Mouse (Mus musculus): ENCODE results near the gene Lrrc3.
"Not testable (repeated sequence)": the region's sequence is repeated elsewhere in the genome, so short reads cannot be mapped to it uniquely, and the experiment has no call there.

Gene Lrrc3

DNA sequence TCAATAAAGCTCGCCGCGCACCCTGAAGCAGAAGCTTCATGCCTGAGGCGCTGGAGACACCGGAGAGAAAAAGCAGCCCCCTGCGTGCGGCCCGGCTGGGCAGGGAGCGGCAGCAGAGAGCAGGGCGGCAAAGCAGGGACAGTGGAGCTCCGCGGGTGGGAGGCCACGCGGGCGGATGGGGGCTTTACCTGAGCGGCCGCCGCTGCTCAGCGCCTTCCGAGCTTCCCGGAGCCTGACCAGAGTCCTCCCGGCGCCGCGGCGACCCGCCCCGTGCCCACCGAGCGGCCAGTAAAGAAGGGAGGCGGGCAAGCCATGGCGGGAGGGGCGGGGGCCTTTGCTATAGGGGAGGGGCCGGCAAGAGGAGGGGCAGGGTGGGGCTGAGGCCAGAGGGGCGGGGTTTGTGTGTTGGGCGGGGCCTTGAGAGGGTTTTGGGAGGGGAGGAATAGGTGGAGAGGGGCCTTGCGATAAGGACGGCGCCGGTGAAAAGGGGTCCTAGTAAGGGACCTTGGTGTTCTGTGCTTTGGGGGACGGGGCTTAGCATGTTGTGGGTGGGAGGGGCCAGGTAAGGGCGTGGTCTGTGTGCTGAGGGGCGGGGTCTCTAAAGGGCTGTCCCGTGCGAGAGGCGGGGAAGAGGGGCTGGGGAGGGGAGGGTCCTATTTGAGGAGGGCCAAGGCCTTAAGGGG, at the start of gene Lrrc3:
Gene Lrrc3, minus strand, starts transcription at position 326 of the 683 bp plus-strand sequence.
- DNase-seq (ENCODE audit: low read depth) = peak; percentile 33

DNA sequence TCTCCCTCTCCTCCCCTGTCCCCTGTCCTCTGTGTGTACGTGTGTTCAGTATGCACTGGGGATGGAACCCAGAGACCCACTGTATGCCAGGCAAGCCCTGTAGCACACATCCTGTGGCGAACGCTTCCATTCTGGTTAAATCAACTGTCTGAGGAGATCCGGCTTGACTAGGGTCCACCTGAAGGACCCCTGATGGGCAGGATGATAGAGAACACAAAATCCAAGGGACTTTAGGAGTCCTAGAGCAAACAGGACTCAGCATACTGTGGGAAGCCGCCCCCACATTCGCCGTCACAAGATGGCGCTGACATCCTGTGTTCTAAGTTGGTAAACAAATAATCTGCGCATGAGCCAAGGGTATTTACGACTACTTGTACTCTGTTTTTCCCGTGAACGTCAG, 48.1 kb upstream of the Lrrc3 start:
- DNase-seq (ENCODE audit: low read depth) = not testable (repeated sequence)

DNA sequence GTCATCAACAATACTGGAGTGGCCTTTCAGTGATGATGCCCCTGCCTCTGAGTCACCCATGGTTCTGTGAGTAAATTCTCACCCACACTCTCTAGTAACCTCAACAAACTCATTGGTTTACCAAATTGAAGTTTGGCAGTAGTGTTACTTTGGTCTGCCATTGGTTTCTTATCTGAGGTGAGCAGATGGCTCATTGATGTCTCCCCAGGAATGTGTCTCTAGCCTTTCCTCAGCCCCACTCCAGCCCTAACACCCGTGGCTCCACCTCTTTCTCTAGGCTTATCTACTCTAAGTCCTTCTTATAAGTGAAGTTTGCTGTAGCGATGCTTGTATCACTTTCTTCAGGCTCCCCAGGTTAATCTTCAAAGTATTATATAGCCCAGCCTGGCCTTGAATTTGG, 37.3 kb upstream of the Lrrc3 start:
- no peak for DNase-seq (ENCODE audit: low read depth)

DNA sequence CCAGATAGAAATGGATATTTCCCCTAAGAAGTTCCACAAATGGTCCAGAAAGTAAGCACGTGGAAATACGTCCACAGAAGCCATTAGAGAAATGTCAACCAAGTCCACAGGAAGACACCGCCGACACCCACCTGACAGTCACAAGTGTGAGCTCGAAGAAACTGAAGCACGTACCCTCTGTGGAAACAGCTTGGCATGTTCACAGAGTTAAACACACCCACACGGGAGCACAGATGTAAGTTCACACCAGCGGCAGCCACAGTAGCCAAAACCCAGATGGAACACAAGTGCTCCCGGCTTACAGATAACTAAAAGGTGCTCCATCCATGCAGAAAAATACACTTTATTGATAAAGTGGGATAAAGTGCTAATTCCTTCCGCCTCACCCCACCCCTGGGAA, 25.0 kb upstream of the Lrrc3 start:
- DNase-seq (ENCODE audit: low read depth) = no peak

DNA sequence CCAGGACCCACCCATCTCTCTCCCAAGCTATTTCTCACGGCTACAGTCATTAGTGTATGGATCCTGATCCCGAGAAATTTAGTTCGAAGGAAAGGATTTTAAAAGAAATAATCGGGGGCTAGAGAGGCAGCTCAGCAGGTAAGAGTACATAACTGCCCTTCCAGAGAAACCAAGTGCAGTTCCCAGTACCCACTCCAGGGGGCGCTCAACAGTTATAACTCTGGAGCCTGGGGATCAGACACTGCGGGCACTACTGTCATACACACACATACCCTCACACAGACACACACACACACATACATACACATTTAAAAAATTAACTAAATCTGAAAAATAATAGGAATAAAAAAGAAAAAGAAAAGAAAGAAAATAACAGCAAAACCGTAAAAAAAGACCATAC, 23.8 kb upstream of the Lrrc3 start:
- DNase-seq (ENCODE audit: low read depth) = peak; percentile 39

DNA sequence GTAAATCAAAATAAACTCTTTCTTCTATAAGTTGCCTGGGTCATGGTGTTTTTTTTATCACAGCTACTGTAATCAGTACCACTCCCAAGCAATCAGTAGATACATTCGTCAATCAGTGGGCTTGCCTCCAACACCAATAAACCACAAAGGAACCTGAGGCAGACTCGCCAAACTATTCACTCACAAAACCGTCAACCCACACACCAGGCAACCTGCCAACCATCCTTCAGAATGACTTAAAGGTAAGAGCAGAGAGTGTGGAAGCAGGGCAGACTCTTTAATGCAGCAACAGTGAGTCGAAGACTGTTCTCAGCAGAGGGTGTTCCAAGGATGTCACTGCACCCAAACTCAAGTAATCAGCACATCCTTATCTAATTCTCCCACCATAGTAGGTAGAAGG, 20.3 kb upstream of the Lrrc3 start:
- no peak for DNase-seq (ENCODE audit: low read depth)

DNA sequence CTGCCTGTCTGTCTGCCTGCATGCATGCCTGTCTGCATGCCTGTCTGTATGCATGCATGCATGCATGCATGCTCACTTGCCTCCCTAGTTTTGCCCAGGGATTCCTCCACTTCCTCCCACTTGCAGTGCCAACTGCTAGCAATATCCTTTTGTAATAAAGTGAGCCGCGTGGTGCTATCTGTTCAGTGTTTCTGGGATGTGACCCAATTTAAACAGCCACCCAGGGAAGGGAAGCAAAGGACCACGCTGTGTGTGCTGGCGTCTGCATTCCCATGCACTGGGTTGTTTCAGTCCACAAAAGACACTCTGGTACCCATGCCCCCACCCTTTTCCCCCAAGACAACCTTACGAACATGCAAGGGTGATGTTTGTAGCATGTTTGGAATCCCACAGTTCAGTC, 18.7 kb upstream of the Lrrc3 start:
- DNase-seq (ENCODE audit: low read depth) = no peak

DNA sequence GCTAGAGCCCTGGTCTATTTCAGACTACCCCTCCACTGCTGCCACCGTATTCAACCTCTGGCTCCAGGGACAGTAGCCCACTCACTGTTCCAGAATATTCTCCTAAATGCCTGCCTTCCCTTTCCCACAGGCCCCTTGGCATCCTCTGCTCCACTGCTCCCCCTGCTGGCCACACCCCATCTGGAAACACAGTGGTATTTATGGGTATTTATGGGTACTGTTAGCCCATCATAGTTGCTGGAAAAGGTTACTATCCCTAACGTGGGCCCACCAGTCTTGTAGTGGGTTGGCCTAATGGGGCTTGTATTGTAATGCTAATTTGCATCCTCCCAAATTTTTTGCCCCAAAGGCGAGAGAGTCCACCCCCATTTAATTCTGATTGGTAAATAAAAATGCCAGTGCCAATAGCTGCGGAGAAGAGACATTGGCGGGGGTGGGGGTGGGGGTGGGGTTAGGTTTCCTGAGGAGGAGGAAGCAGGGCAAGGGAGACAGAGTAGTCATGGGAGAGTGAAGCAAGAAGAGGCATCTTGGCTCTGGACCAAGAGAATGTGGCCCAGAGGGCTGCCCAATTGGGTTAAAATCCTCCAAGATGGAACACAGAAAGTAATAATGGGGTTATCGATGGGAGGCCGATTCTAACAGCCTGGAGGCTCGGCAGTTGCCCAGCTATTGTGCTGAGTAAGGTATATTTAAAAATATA, 14.4 kb upstream of the Lrrc3 start:
- DNase-seq (ENCODE audit: low read depth) = peak; percentile 28

DNA sequence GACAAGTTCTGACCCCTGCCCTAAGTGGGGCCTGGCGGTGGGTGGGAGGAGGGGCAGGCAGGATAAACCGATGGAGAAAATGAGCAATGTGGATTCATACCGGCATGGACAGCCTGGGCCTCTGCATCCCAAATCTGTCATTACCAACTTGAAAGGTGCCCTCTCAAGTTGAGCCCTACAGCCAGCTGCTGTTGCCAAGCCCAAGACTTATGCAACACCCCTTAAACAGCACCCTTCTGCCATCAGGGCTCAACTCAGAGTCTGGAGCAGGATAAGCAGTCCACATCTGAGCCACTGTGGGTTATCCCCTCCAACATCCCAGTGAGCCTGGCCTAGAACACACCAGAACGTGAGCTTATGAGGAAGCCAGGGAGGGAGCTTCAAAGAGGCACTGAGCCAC, 11.0 kb upstream of the Lrrc3 start:
- no peak for DNase-seq (ENCODE audit: low read depth)

DNA sequence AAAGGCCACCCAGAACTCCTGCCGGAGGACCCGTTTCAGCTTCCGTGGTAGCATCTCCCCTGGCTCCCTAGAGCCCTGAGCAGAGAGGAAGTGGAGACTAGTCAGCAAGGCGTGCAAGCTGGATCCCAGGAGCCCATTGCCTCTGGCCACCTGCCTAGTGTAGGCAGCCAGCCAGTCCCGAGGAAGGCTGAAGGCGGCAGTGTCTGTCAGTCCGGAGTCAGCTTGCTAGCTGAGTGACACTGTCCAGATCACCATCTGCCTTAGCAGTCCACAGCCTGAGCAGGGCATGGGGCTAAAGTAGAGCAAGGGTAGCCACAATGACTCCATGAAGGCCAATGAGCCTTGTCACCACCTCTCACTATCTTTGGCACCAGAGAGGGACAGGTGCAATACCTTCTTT, 10.3 kb upstream of the Lrrc3 start:
- DNase-seq (ENCODE audit: low read depth) = no peak

DNA sequence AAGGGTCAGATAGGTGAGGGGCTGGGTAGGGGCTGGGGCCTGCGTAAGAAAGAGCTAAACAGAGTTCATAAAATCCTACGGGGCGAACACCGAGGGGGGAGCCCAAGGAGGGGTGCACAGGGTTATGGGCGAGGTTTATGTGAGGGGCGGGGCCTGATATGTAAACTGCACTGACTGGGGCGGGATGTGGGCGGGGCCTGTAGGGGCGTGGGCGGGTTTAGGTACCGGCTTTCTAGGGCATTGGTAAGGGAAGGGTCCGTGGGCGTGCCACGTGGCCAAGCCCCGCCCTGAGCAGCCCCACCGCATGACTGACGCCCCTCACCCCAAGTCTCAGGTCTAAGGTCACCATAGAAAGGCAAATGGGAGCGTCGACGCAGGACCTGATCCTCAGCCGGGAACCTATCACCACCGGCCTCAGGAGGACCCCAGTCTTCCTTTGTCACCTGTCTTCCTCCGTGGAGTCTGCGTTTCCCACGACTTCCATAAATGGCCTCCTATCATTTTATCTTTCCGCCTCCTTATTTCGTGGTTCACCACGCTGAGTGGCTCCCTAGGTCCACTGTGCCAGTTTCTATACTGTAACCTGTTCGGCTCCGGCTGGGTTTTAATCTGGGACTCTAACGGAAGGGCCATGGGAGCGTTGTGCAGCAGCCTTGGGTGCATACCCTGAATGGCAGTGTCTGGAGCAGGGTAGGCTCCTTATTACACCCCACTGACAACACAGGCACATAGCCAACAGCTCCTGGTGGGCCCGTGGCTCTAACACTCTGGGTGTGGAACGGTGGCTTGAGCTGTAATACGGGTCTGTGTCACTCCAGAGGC, 769 bp upstream of the Lrrc3 start:
- DNase-seq (ENCODE audit: low read depth) = peak; percentile 43

DNA sequence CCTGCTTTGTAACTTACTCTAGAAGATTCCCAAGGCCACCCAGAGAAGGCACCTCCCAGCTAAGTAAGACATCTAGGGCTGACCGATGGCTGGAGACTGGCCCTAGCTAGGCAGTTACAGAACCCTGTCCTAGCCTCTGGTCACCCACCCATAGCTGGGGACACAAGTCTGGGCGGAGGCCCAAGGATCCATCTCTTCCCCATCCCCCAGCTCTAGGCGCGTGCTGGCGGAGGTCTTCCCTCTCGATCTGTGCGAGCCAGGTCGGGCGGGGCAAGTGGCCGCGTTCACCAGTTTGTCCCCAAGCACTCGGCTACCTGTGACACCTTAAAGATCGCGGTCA, 495 bp downstream of the Lrrc3 start:
- DNase-seq (ENCODE audit: low read depth) = no peak

DNA sequence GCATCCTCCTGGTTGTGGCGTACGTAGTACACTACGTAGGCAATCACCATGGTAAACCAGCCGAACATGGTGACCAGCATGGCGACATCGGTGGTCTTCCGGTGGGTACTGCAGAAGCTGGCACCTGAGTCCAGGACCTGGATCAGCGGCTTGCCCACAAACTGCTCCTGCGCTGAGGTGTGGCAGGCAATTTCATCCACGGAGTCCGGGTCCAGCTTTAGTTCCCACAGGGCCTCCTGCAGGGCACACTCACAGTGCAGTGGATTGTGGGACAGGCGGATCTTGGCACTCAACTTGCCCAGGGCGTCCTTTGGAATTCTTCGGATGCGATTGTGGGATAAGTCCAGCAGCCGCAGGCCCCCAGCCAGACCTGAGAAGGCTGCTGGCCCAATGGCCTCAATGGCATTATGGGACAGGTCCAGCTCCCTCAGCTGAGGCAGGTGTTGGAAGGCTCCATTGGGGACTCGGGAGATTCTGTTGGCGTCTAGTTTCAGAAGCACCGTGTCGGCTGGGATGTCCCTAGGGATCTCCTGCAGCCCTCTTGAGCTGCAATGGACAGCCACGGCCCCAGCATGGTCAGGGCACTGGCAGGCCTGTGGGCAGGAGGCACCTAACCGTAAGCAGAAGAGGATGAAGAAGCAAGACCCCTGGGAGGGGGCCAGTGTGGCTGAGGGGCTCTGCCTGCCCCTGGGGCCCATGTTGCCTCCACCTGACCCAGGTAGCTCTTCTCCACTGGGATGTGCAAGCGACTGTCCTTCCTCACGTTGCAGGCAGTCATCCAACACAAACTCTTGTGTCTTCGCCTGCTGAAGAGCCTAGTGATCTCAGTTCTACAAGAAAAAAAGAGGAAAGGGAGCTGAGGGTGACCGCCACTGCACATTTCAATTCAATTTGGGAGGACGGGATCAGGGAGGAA, 1.2 kb downstream of the Lrrc3 start:
- no peak for DNase-seq (ENCODE audit: low read depth)

DNA sequence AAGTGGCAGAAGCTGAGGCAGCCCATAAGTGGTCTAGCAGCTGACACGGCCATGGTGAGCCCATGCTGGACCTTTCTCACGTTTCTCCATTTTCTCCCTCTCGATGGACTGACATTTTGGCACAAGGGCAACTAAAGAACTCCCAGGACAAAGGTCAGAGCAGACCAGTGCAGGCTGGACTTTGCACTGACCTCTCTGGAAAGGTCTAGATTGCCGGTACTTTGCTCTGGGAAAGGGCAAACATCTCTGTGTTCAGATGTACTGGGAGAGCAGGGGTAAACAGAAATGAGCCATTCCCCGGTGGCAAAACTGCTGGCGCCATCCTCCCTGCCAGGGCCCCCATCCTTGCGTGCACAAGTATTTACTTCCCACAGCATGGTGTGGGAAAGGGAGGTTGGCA, 2.2 kb downstream of the Lrrc3 start:
- no peak for DNase-seq (ENCODE audit: low read depth)

DNA sequence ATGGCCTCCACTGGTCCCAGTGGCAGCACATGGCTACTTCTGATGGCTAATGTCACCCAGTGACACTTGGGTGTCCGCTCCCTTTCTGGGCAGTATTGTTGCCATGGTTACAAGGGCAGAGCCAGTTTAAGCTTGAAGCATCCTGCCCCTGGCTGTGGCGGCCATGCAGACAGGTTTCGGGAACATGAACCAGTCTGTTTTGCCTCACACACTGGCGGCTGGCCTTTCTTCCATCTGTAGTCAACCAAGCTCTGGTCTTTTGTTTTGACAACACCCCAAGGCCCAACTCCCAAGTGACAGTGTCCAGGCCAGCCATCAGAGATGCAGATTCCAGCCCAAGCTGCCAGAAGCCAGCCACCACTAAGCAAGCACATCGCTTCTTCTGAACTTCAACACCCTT, 6.8 kb downstream of the Lrrc3 start:
- DNase-seq (ENCODE audit: low read depth) = no peak

DNA sequence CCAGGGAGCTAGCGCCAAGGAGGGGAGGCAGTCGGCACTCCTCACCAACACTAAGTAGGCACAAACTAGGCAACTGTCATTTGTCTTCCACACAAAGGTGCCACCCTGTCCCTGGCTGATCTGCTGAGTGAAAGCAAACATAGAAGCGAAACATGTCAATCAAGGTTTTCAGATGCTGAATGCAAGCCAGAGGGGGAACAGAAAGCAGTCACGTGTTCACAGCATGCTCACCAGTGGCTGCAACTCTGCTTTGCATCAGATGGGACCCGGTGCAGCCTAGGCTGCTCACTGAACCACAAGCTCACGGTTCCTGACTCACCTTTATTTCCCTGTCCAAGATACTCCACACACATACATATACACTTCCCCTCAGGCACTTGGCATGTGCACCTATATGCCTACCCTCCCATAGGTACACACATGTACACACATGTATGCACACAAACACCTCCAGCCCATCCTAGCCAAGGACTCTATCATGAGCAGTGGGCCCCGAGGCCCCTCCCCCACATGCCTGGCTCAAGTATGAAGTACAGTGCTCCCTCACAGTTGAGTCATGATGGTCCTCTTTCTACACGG, 11.3 kb downstream of the Lrrc3 start:
- DNase-seq (ENCODE audit: low read depth) = no peak

DNA sequence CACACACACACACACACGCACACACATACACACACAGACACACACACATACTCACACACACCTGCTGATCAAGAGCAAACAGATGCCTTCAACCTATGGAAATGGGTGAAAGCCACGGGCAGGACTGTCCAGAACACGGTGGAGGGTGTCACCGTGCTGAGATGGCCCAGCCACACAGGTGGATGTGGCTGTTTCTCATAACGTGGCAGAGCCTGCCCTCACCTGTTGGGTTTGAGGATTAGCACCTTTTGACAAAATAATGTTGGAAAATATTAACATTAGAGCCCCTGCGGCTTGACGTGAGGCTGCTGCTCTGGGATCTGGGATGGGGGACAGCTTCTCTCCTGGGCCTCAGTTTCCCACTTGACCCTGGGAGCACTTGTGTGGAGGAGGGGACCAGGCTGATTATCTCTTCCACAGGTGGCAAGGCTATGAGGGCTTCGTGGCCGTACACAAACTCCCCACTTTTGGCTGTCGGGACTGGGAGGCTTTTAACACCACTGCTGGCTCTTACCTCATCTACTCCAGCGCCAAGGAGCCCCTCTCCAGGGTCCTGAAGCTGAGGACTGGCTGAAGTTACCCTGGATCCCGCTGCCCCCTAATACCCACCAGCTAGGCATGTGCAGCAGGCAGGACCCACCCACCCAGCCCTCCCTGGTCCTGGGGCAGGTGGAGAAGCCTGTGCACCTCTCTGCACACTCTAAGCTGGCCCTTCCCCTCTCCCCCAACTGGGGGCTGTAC, 16.2 kb downstream of the Lrrc3 start:
- no peak for DNase-seq (ENCODE audit: low read depth)

DNA sequence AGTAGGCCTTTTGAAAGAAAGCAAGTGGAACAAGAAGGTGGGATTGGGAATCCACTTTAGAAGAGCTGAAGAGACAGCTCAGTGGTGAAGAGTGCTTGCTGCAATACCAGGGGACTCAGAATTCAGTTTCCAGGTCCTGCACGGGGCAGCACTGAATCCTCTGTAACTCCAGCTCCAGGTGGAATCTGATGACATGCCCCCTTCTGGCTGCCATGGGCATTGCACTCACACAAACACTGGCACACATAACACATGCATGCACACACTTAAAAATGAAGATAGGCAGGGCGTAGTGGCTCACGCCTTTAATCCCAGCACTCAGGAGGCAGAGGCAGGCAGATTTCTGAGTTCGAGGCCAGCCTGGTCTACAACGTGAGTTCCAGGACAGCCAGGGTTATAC, 19.8 kb downstream of the Lrrc3 start:
- DNase-seq (ENCODE audit: low read depth) = no peak

DNA sequence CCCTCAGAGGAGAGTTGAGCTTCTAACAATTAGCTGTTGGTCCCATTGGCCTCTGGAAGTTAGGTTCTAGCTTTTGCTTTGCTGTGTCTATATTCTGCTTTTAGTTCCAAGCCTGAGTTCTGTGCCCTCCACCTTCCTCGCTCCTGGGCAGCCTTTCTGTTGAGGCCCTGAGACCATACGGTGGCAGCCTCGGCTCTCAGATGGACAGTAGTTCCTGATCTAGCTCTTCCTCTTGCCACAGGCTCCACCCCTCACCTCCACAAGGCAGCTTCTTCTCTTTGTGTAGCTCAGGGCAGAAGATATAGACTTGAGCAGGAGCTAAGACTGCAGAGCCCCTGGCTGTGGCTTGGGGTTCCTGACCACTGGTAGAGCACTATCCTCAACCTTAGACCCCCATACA, 22.0 kb downstream of the Lrrc3 start:
- no peak for DNase-seq (ENCODE audit: low read depth)

DNA sequence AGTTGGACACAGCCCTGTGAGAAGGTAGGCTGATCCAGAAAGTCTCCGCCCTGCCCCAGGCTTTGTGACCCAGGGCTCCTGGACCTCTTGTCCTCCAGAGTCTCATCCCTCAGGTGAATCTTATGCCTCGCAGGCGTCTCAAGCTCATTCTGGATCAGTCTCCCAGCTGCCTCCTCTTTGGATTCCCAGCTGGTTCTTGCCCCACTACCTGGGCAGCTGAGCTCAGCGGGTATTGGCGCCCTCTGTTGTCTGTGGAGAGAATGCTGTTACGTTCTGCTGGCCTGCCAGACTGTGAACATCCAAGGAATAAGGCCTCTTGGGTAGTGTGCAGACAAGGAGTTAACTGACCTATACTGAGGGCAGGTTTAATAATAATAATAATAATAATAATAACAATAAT, 23.4 kb downstream of the Lrrc3 start:
- DNase-seq (ENCODE audit: low read depth) = no peak

DNA sequence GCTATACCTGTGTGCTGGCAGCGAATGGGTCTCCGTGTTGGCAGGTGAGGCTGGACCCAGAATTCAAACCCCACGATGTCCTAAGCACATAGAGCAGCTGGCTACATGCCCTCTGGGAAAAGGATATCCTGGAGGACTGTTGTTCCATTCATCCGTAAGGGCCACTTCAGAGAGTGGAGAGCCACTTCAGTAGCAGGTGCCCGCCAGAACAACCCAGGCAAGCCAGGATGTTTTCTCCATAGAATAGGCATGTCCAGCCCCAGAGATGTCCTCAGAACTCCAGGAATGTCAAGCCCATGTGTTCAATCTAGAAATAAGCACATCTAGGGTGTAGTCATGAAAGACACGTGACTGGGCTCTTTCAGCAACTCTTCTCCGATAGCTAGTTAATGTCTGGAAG, 32.7 kb downstream of the Lrrc3 start:
- no peak for DNase-seq (ENCODE audit: low read depth)

Measured in c-Kit-positive CD71-negative TER-119-negative erythroid progenitor cells, embryonic 14.5 days (primary cell).